Mouse (Mus musculus): ENCODE results near the gene Cnp. TPM values are rescaled to one million over a fixed set of nuclear protein-coding genes. Genes with fewer than 3 reads are reported as not detected.
"Not testable (repeated sequence)": the region's sequence is repeated elsewhere in the genome, so short reads cannot be mapped to it uniquely, and the experiment has no call there.

Gene Cnp
- polyA plus RNA-seq, 1 experiment from 2014 or later, result 16.9 TPM

- Histone ChIP-seq H3K27me3 (ENCODE audit: control insufficient read depth, insufficient read depth, low read length) (no peaks in the 10 kb centered on the region), H3K4me3 (ENCODE audit: low read depth, low read length) (no peak overlapping the region), H3K27ac (ENCODE audit: low read depth, low read length) (no peak overlapping the region), H3K4me2 (no peak overlapping the region), H3K4me1 (ENCODE audit: control insufficient read depth, insufficient read depth, low read length) (0 out of 2 replicates have a peak, but pooled peaks cover 2% of the 10 kb centered on the region), H3K9me3 (ENCODE audit: control insufficient read depth, low read length) (no peaks in the 10 kb centered on the region), H3K36me3 (ENCODE audit: control insufficient read depth, insufficient read depth, low read length) (peaks cover 2% of the 10 kb centered on the region; the same call in 1 of the 2 replicates), H3K9ac (ENCODE audit: low read length) (no peak overlapping the region)
- no peak for DNase-seq (ENCODE audit: low spot score, missing footprints)
- no peak for ATAC-seq (ENCODE audit: low FRiP score)
- 89% methylated on average over 10 of the region's 10 CpGs for WGBS
Measured at GRCm38 (mm10) chr11:100605451-100605850, 30.7 kb downstream of the Cnp start.

GRCm38 (mm10) chr11:100607121-100607520 is 32.4 kb downstream of the Cnp start:
- H3K4me2 ChIP-seq, result no peak overlapping the region
- no peak overlapping the region for H3K27ac ChIP-seq (ENCODE audit: low read depth, low read length)
- no peak for ATAC-seq (ENCODE audit: low FRiP score)
- H3K9ac ChIP-seq (ENCODE audit: low read length), result no peak overlapping the region
- no peak overlapping the region for H3K4me3 ChIP-seq (ENCODE audit: low read depth, low read length)
- no peaks in the 10 kb centered on the region; the same call in 1 of the 2 replicates for H3K36me3 ChIP-seq (ENCODE audit: control insufficient read depth, insufficient read depth, low read length)
- 91% methylated on average over 6 of the region's 6 CpGs for WGBS
- H3K9me3 ChIP-seq (ENCODE audit: control insufficient read depth, low read length), result no peaks in the 10 kb centered on the region
- no peak for DNase-seq (ENCODE audit: low spot score, missing footprints)
- H3K4me1 ChIP-seq (ENCODE audit: control insufficient read depth, insufficient read depth, low read length), result 0 out of 2 replicates have a peak, but pooled peaks cover 2% of the 10 kb centered on the region
- H3K27me3 ChIP-seq (ENCODE audit: control insufficient read depth, insufficient read depth, low read length), result no peaks in the 10 kb centered on the region

- Histone ChIP-seq H3K9ac (ENCODE audit: low read length) (no peak overlapping the region), H3K4me1 (ENCODE audit: control insufficient read depth, insufficient read depth, low read length) (0 out of 2 replicates have a peak, but pooled peaks cover 2% of the 10 kb centered on the region), H3K9me3 (ENCODE audit: control insufficient read depth, low read length) (no peaks in the 10 kb centered on the region), H3K27ac (ENCODE audit: low read depth, low read length) (no peak overlapping the region), H3K4me2 (no peak overlapping the region), H3K27me3 (ENCODE audit: control insufficient read depth, insufficient read depth, low read length) (no peaks in the 10 kb centered on the region), H3K36me3 (ENCODE audit: control insufficient read depth, insufficient read depth, low read length) (no peaks in the 10 kb centered on the region; the same call in 1 of the 2 replicates), H3K4me3 (ENCODE audit: low read depth, low read length) (no peak overlapping the region)
- ATAC-seq (ENCODE audit: low FRiP score) (no peak), DNase-seq (ENCODE audit: low spot score, missing footprints) (no peak)
- 86% methylated on average over 4 of the region's 4 CpGs for WGBS
Measured at GRCm38 (mm10) chr11:100608796-100609195, 34.1 kb downstream of the Cnp start.

- H3K4me1 ChIP-seq (ENCODE audit: control insufficient read depth, insufficient read depth, low read length), result 0 out of 2 replicates have a peak, but pooled peaks cover 1% of the 10 kb centered on the region
- H3K27ac ChIP-seq (ENCODE audit: low read depth, low read length), result no peak overlapping the region
- H3K4me2 ChIP-seq, result no peak overlapping the region
- H3K4me3 ChIP-seq (ENCODE audit: low read depth, low read length), result no peak overlapping the region
- no peaks in the 10 kb centered on the region for H3K27me3 ChIP-seq (ENCODE audit: control insufficient read depth, insufficient read depth, low read length)
- no peaks in the 10 kb centered on the region; the same call in 1 of the 2 replicates for H3K36me3 ChIP-seq (ENCODE audit: control insufficient read depth, insufficient read depth, low read length)
- no peak for DNase-seq (ENCODE audit: low spot score, missing footprints)
- WGBS, result 92% methylated on average over 5 of the region's 5 CpGs
- H3K9ac ChIP-seq (ENCODE audit: low read length), result no peak overlapping the region
- no peaks in the 10 kb centered on the region for H3K9me3 ChIP-seq (ENCODE audit: control insufficient read depth, low read length)
- ATAC-seq (ENCODE audit: low FRiP score), result no peak
Measured at GRCm38 (mm10) chr11:100609355-100609996, 34.8 kb downstream of the Cnp start.

- no peaks in the 10 kb centered on the region; the same call in 1 of the 2 replicates for H3K36me3 ChIP-seq (ENCODE audit: control insufficient read depth, insufficient read depth, low read length)
- 90% methylated on average over 9 of the region's 9 CpGs for WGBS
- no peak for DNase-seq (ENCODE audit: low spot score, missing footprints)
Measured at GRCm38 (mm10) chr11:100609997-100610680, 35.4 kb downstream of the Cnp start.

GRCm38 (mm10) chr11:100611627-100612026 is 36.9 kb downstream of the Cnp start:
- Histone ChIP-seq H3K27ac (ENCODE audit: low read depth, low read length) (no peak overlapping the region), H3K9me3 (ENCODE audit: control insufficient read depth, low read length) (no peaks in the 10 kb centered on the region), H3K4me2 (no peak overlapping the region), H3K4me3 (ENCODE audit: low read depth, low read length) (no peak overlapping the region), H3K9ac (ENCODE audit: low read length) (no peak overlapping the region), H3K4me1 (ENCODE audit: control insufficient read depth, insufficient read depth, low read length) (no peaks in the 10 kb centered on the region), H3K27me3 (ENCODE audit: control insufficient read depth, insufficient read depth, low read length) (no peaks in the 10 kb centered on the region), H3K36me3 (ENCODE audit: control insufficient read depth, insufficient read depth, low read length) (peaks cover 4% of the 10 kb centered on the region)
- DNase-seq (ENCODE audit: low spot score, missing footprints) (no peak), ATAC-seq (ENCODE audit: low FRiP score) (no peak)
- WGBS, result 88% methylated on average over 6 of the region's 6 CpGs

More at GRCm38 (mm10) chr11:100609997-100610680, 35.4 kb downstream of the Cnp start:
- no peak for ATAC-seq (ENCODE audit: low FRiP score)
- H3K9ac ChIP-seq (ENCODE audit: low read length), result no peak overlapping the region
- no peak overlapping the region for H3K4me2 ChIP-seq
- no peaks in the 10 kb centered on the region for H3K4me1 ChIP-seq (ENCODE audit: control insufficient read depth, insufficient read depth, low read length)
- H3K9me3 ChIP-seq (ENCODE audit: control insufficient read depth, low read length), result no peaks in the 10 kb centered on the region
- H3K27me3 ChIP-seq (ENCODE audit: control insufficient read depth, insufficient read depth, low read length), result no peaks in the 10 kb centered on the region
- no peak overlapping the region for H3K4me3 ChIP-seq (ENCODE audit: low read depth, low read length)
- H3K27ac ChIP-seq (ENCODE audit: low read depth, low read length), result no peak overlapping the region

GRCm38 (mm10) chr11:100613241-100613640 is 38.5 kb downstream of the Cnp start:
- Histone ChIP-seq H3K4me3 (ENCODE audit: low read depth, low read length) (no peak overlapping the region), H3K9me3 (ENCODE audit: control insufficient read depth, low read length) (no peaks in the 10 kb centered on the region), H3K4me2 (no peak overlapping the region), H3K4me1 (ENCODE audit: control insufficient read depth, insufficient read depth, low read length) (peaks cover 7% of the 10 kb centered on the region), H3K27ac (ENCODE audit: low read depth, low read length) (no peak overlapping the region), H3K9ac (ENCODE audit: low read length) (no peak overlapping the region), H3K36me3 (ENCODE audit: control insufficient read depth, insufficient read depth, low read length) (peaks cover 4% of the 10 kb centered on the region), H3K27me3 (ENCODE audit: control insufficient read depth, insufficient read depth, low read length) (no peaks in the 10 kb centered on the region)
- 94% methylated on average over 3 of the region's 3 CpGs for WGBS
- no peak for ATAC-seq (ENCODE audit: low FRiP score)
- no peak for DNase-seq (ENCODE audit: low spot score, missing footprints)

- DNase-seq (ENCODE audit: low spot score, missing footprints), result no peak
Measured at GRCm38 (mm10) chr11:100616332-100616731, 41.6 kb downstream of the Cnp start.

GRCm38 (mm10) chr11:100616836-100617235 is 42.1 kb downstream of the Cnp start:
- DNase-seq (ENCODE audit: low spot score, missing footprints); H3K9ac ChIP-seq (ENCODE audit: low read length); H3K4me3 ChIP-seq (ENCODE audit: low read depth, low read length); ATAC-seq (ENCODE audit: low FRiP score); H3K4me2 ChIP-seq; H3K27ac ChIP-seq (ENCODE audit: low read depth, low read length); H3K36me3 ChIP-seq (ENCODE audit: control insufficient read depth, insufficient read depth, low read length); H3K27me3 ChIP-seq (ENCODE audit: control insufficient read depth, insufficient read depth, low read length); H3K9me3 ChIP-seq (ENCODE audit: control insufficient read depth, low read length): not testable (repeated sequence)
- H3K4me1 ChIP-seq (ENCODE audit: control insufficient read depth, insufficient read depth, low read length), result peaks cover 14% of the 10 kb centered on the region
- WGBS, result 92% methylated on average over 7 of the region's 7 CpGs

More at GRCm38 (mm10) chr11:100616332-100616731, 41.6 kb downstream of the Cnp start:
- no peak overlapping the region for H3K4me3 ChIP-seq (ENCODE audit: low read depth, low read length)
- H3K27me3 ChIP-seq (ENCODE audit: control insufficient read depth, insufficient read depth, low read length), result no peaks in the 10 kb centered on the region
- peaks cover 14% of the 10 kb centered on the region for H3K4me1 ChIP-seq (ENCODE audit: control insufficient read depth, insufficient read depth, low read length)
- H3K36me3 ChIP-seq (ENCODE audit: control insufficient read depth, insufficient read depth, low read length), result peaks cover 4% of the 10 kb centered on the region
- no peak overlapping the region for H3K4me2 ChIP-seq
- no peak overlapping the region for H3K9ac ChIP-seq (ENCODE audit: low read length)
- H3K9me3 ChIP-seq (ENCODE audit: control insufficient read depth, low read length), result no peaks in the 10 kb centered on the region
- 90% methylated on average over 5 of the region's 5 CpGs for WGBS
- H3K27ac ChIP-seq (ENCODE audit: low read depth, low read length), result no peak overlapping the region
- ATAC-seq (ENCODE audit: low FRiP score), result no peak

Data from midbrain, embryonic 11.5 days (tissue).